Mouse (Mus musculus) B cell, adult 2 months (primary cell): Measurements from ENCODE around the gene Tcl1b4.
"Not testable (repeated sequence)": the region's sequence is repeated elsewhere in the genome, so short reads cannot be mapped to it uniquely, and the experiment has no call there.

ENCODE experiments used
- DNase-seq, 2 experiments: peaks; one replicate each; pipeline ENCODE4 v3.0.0; 2022

The Tcl1b4 gene

GRCm38 (mm10) chr12:105201657-105202056 is at the start of gene Tcl1b4:
TSS of gene Tcl1b4 (plus strand) at chr12:105201957.
- DNase-seq: not testable (repeated sequence)

- not testable (repeated sequence) for DNase-seq
Measured at GRCm38 (mm10) chr12:105155286-105155685, 46.5 kb upstream of the Tcl1b4 start.

- no peak for DNase-seq
Measured at GRCm38 (mm10) chr12:105158842-105159241, 42.9 kb upstream of the Tcl1b4 start.

- no peak for DNase-seq
Measured at GRCm38 (mm10) chr12:105159390-105159789, 42.4 kb upstream of the Tcl1b4 start, which contains the start of gene Tcl1b1. TSS of gene Tcl1b1 (plus strand) at chr12:105159690.

- no peak for DNase-seq
Measured at GRCm38 (mm10) chr12:105166734-105167133, 35.0 kb upstream of the Tcl1b4 start.

GRCm38 (mm10) chr12:105173366-105173765 is 28.4 kb upstream of the Tcl1b4 start:
- DNase-seq: no peak

- peak; percentile 54 to 60 for DNase-seq
Measured at GRCm38 (mm10) chr12:105174318-105174717, 27.4 kb upstream of the Tcl1b4 start.

GRCm38 (mm10) chr12:105176044-105176443 is 25.7 kb upstream of the Tcl1b4 start, which contains the start of gene Tcl1b5:
TSS of gene Tcl1b5 (plus strand) at chr12:105176344.
- DNase-seq: not testable (repeated sequence)

- DNase-seq: not testable (repeated sequence)
Measured at GRCm38 (mm10) chr12:105181040-105181644, 20.6 kb upstream of the Tcl1b4 start.

GRCm38 (mm10) chr12:105188980-105189379 is 12.8 kb upstream of the Tcl1b4 start:
- not testable (repeated sequence) for DNase-seq

- DNase-seq: not testable (repeated sequence)
Measured at GRCm38 (mm10) chr12:105190743-105191142, 11.0 kb upstream of the Tcl1b4 start, which contains the start of gene Tcl1b3. TSS of gene Tcl1b3 (plus strand) at chr12:105191043.

- not testable (repeated sequence) for DNase-seq
Measured at GRCm38 (mm10) chr12:105199684-105200497, 1.9 kb upstream of the Tcl1b4 start.

- no peak for DNase-seq
Measured at GRCm38 (mm10) chr12:105207071-105207470, 5.3 kb downstream of the Tcl1b4 start.

GRCm38 (mm10) chr12:105208441-105208840 is 6.7 kb downstream of the Tcl1b4 start:
- no peak for DNase-seq

GRCm38 (mm10) chr12:105209231-105209630 is 7.5 kb downstream of the Tcl1b4 start:
- no peak for DNase-seq

- DNase-seq: no peak
Measured at GRCm38 (mm10) chr12:105217101-105217760, 15.5 kb downstream of the Tcl1b4 start.

- DNase-seq: no peak
Measured at GRCm38 (mm10) chr12:105222601-105223319, 21.0 kb downstream of the Tcl1b4 start, which contains the start of gene Tcl1. TSS of gene Tcl1 (minus strand) at chr12:105222793.

- no peak for DNase-seq
Measured at GRCm38 (mm10) chr12:105224621-105225320, 23.0 kb downstream of the Tcl1b4 start.

- DNase-seq: no peak
Measured at GRCm38 (mm10) chr12:105234362-105234761, 32.6 kb downstream of the Tcl1b4 start.

- DNase-seq: no peak
Measured at GRCm38 (mm10) chr12:105235091-105235490, 33.3 kb downstream of the Tcl1b4 start.

GRCm38 (mm10) chr12:105239060-105239459 is 37.3 kb downstream of the Tcl1b4 start:
- no peak for DNase-seq

- no peak for DNase-seq
Measured at GRCm38 (mm10) chr12:105248763-105249233, 47.0 kb downstream of the Tcl1b4 start.
